7 mouse cellular contexts compared by ENCODE assay signal in genomic region chr6:90537941-90538340, GRCm38 (mm10). TPM values are rescaled to one million over a fixed set of nuclear protein-coding genes. Genes with fewer than 3 reads are reported as not detected.
DNase-seq lines count a peak whose midpoint lies in the region; ATAC-seq lines count a peak whose summit lies in the region.

No protein-coding gene starts in this region.

- no peak overlapping the region for H3K4me3 ChIP-seq in midbrain, embryonic 12.5 days

- no peak overlapping the region for H3K27ac ChIP-seq in midbrain, embryonic 12.5 days (replicated peaks)

- H3K9ac ChIP-seq in midbrain, embryonic 12.5 days (replicated peaks): no peak overlapping the region

- no peak overlapping the region for H3K4me2 ChIP-seq in midbrain, embryonic 12.5 days (replicated peaks)

- H3K9me3 ChIP-seq in midbrain, embryonic 12.5 days: no peaks in the 10 kb centered on the region

- no peaks in the 10 kb centered on the region for H3K27me3 ChIP-seq in midbrain, embryonic 12.5 days

- intact Hi-C loops in left cerebral cortex, postnatal 4 days (cut with DNase I): no loop called here

- DNase-seq in cerebellum, postnatal 10 days: peak; percentile 95 to 97
- peak; percentile 83 for DNase-seq in gastrocnemius, adult 18-20 months (ENCODE audit: low spot score)
- DNase-seq in kidney, adult 11 months: peak; percentile 80
- peak; percentile 86 for DNase-seq in left cerebral cortex, postnatal 4 days
- DNase-seq in spleen, adult 18-20 months: peak; percentile 40 to 72

- no peaks in the 10 kb centered on the region for H3K36me3 ChIP-seq in midbrain, embryonic 12.5 days

- WGBS in midbrain, embryonic 12.5 days: 10% methylated on average over 7 of the region's 7 CpGs

- ATAC-seq in activated CD4-positive, CD25-positive, alpha-beta regulatory T cell, adult 4 months: peak; percentile 63
- peak; percentile 64 for ATAC-seq in midbrain, embryonic 12.5 days (ENCODE audit: low FRiP score, low read depth)

- peaks cover 17% of the 10 kb centered on the region; the same call in 1 of the 2 replicates for H3K4me1 ChIP-seq in midbrain, embryonic 12.5 days

RNA-seq across cellular contexts. Expression of gene Aldh1l1, which starts 51.7 kb away (rescaled TPM):
- 1 to 10 TPM in 1 of 2 experiments, under 1 TPM in 1; 0.44 to 1.7 TPM for polyA plus RNA-seq in activated CD4-positive, CD25-positive, alpha-beta regulatory T cell, adult 4 months (2017; shearing (Covaris generic))
- total RNA-seq in gastrocnemius, adult 18-20 months (2021): 1 to 10 TPM; 3.5 to 4.2 TPM
- total RNA-seq in left cerebral cortex, postnatal 4 days (2021): 10 to 100 TPM; 56.1 to 57.5 TPM
- 8.8 and 11.6 TPM in 2 replicates for polyA plus RNA-seq in midbrain, embryonic 12.5 days (2016; fragmentation: Nextera tagmentation; extraction: Ambion mirVana)

Comparison
In these comparisons a context has a peak if more than half of its experiments do, and no peak if none do; other contexts are left out.
1. RNA of gene Aldh1l1, which starts 51.7 kb away (total RNA-seq): 56.1 to 57.5 TPM in left cerebral cortex, postnatal 4 days; 3.5 to 4.2 TPM in gastrocnemius, adult 18-20 months; every median in the first group is over 10 times any median in the second.
2. Peak in every context shown above with its lines, with median percentiles within 50 percentile points of each other: DNase-seq.